Mouse (Mus musculus): ENCODE data around the gene Rxra. TPM values are rescaled to one million over a fixed set of nuclear protein-coding genes. Genes with fewer than 3 reads are reported as not detected.

Rxra gene
- polyA plus RNA-seq, 1 experiment = 107 TPM

GRCm38 (mm10) chr2:27754094-27754493, 77.9 kb downstream of the Rxra start:
- no peaks in the 10 kb centered on the region for H3K36me3 ChIP-seq (ENCODE audit: control insufficient read depth, insufficient read depth, low read length)

GRCm38 (mm10) chr2:27755986-27756641, 79.9 kb downstream of the Rxra start:
- TF ChIP-seq POLR2A (IDR thresholded peaks at IDR 0.05; ENCODE audit: low read depth, low read length) = no peak
- TF ChIP-seq CTCF (conservative IDR thresholded peaks at IDR 0.05; ENCODE audit: insufficient read depth, insufficient read length, low read depth, low read length) = no peak
- peak; percentile 55 for DNase-seq
- no peaks in the 10 kb centered on the region for H3K27me3 ChIP-seq (replicated peaks; ENCODE audit: control insufficient read depth, insufficient read depth, low read length)
- no peak overlapping the region for H3K4me3 ChIP-seq (ENCODE audit: insufficient read depth, low read depth, low read length)
- no peaks in the 10 kb centered on the region; the same call in 1 of the 2 replicates for H3K36me3 ChIP-seq (ENCODE audit: control insufficient read depth, insufficient read depth, low read length)
- H3K27ac ChIP-seq (ENCODE audit: insufficient read depth, low read depth, low read length) = no peak overlapping the region
- peaks cover 40% of the 10 kb centered on the region for H3K4me1 ChIP-seq (ENCODE audit: control insufficient read depth, insufficient read depth, low read length)
- 56% methylated on average over 13 of the region's 13 CpGs for WGBS

More at GRCm38 (mm10) chr2:27754094-27754493, 77.9 kb downstream of the Rxra start:
- 96% methylated on average over 9 of the region's 9 CpGs for WGBS
- Histone ChIP-seq H3K27me3 (replicated peaks; ENCODE audit: control insufficient read depth, insufficient read depth, low read length) (no peaks in the 10 kb centered on the region), H3K4me3 (ENCODE audit: insufficient read depth, low read depth, low read length) (no peak overlapping the region), H3K27ac (ENCODE audit: insufficient read depth, low read depth, low read length) (no peak overlapping the region), H3K4me1 (ENCODE audit: control insufficient read depth, insufficient read depth, low read length) (peaks cover 34% of the 10 kb centered on the region)
- DNase-seq = no peak
- no peak for TF ChIP-seq CTCF (conservative IDR thresholded peaks at IDR 0.05; ENCODE audit: insufficient read depth, insufficient read length, low read depth, low read length)
- no peak for TF ChIP-seq POLR2A (IDR thresholded peaks at IDR 0.05; ENCODE audit: low read depth, low read length)

GRCm38 (mm10) chr2:27758414-27759301, 82.4 kb downstream of the Rxra start:
- H3K4me3 ChIP-seq (ENCODE audit: insufficient read depth, low read depth, low read length) = no peak overlapping the region
- peaks cover 40% of the 10 kb centered on the region for H3K4me1 ChIP-seq (ENCODE audit: control insufficient read depth, insufficient read depth, low read length)
- H3K36me3 ChIP-seq (ENCODE audit: control insufficient read depth, insufficient read depth, low read length) = no peaks in the 10 kb centered on the region; the same call in 1 of the 2 replicates
- 8% methylated on average over 20 of the region's 20 CpGs for WGBS
- H3K27ac ChIP-seq (ENCODE audit: insufficient read depth, low read depth, low read length) = peak overlapping the region; percentile 87
- peak; percentile 99 for DNase-seq
- no peak for TF ChIP-seq CTCF (conservative IDR thresholded peaks at IDR 0.05; ENCODE audit: insufficient read depth, insufficient read length, low read depth, low read length)
- H3K27me3 ChIP-seq (replicated peaks; ENCODE audit: control insufficient read depth, insufficient read depth, low read length) = no peaks in the 10 kb centered on the region

- no peaks in the 10 kb centered on the region; the same call in 1 of the 2 replicates for H3K36me3 ChIP-seq (ENCODE audit: control insufficient read depth, insufficient read depth, low read length)
- no peak overlapping the region; the same call in 1 of the 2 replicates for H3K27ac ChIP-seq (ENCODE audit: insufficient read depth, low read depth, low read length)
These were observed 83.2 kb downstream of the Rxra start for GRCm38 (mm10) chr2:27759431-27759830.

GRCm38 (mm10) chr2:27761260-27761995, 85.2 kb downstream of the Rxra start:
- TF ChIP-seq POLR2A (IDR thresholded peaks at IDR 0.05; ENCODE audit: low read depth, low read length) = no peak
- TF ChIP-seq CTCF (conservative IDR thresholded peaks at IDR 0.05; ENCODE audit: insufficient read depth, insufficient read length, low read depth, low read length) = no peak
- no peak overlapping the region for H3K27ac ChIP-seq (ENCODE audit: insufficient read depth, low read depth, low read length)
- 83% methylated on average over 10 of the region's 10 CpGs for WGBS
- H3K36me3 ChIP-seq (ENCODE audit: control insufficient read depth, insufficient read depth, low read length) = no peaks in the 10 kb centered on the region; the same call in 1 of the 2 replicates
- H3K4me3 ChIP-seq (ENCODE audit: insufficient read depth, low read depth, low read length) = no peak overlapping the region
- no peaks in the 10 kb centered on the region for H3K27me3 ChIP-seq (replicated peaks; ENCODE audit: control insufficient read depth, insufficient read depth, low read length)
- no peak for DNase-seq
- peaks cover 28% of the 10 kb centered on the region for H3K4me1 ChIP-seq (ENCODE audit: control insufficient read depth, insufficient read depth, low read length)

More at GRCm38 (mm10) chr2:27759431-27759830, 83.2 kb downstream of the Rxra start:
- no peak overlapping the region for H3K4me3 ChIP-seq (ENCODE audit: insufficient read depth, low read depth, low read length)
- no peak for TF ChIP-seq POLR2A (IDR thresholded peaks at IDR 0.05; ENCODE audit: low read depth, low read length)
- TF ChIP-seq CTCF (conservative IDR thresholded peaks at IDR 0.05; ENCODE audit: insufficient read depth, insufficient read length, low read depth, low read length) = no peak
- no peak for DNase-seq
- peaks cover 40% of the 10 kb centered on the region for H3K4me1 ChIP-seq (ENCODE audit: control insufficient read depth, insufficient read depth, low read length)
- no peaks in the 10 kb centered on the region for H3K27me3 ChIP-seq (replicated peaks; ENCODE audit: control insufficient read depth, insufficient read depth, low read length)
- 77% methylated on average over 14 of the region's 14 CpGs for WGBS

- Histone ChIP-seq H3K36me3 (ENCODE audit: control insufficient read depth, insufficient read depth, low read length) (no peaks in the 10 kb centered on the region; the same call in 1 of the 2 replicates), H3K4me3 (ENCODE audit: insufficient read depth, low read depth, low read length) (no peak overlapping the region), H3K27me3 (replicated peaks; ENCODE audit: control insufficient read depth, insufficient read depth, low read length) (no peaks in the 10 kb centered on the region), H3K4me1 (ENCODE audit: control insufficient read depth, insufficient read depth, low read length) (peaks cover 25% of the 10 kb centered on the region), H3K27ac (ENCODE audit: insufficient read depth, low read depth, low read length) (no peak overlapping the region)
- 88% methylated on average over 9 of the region's 9 CpGs for WGBS
- TF ChIP-seq CTCF (conservative IDR thresholded peaks at IDR 0.05; ENCODE audit: insufficient read depth, insufficient read length, low read depth, low read length) (no peak), POLR2A (IDR thresholded peaks at IDR 0.05; ENCODE audit: low read depth, low read length) (no peak)
- DNase-seq = no peak
These were observed 85.7 kb downstream of the Rxra start for GRCm38 (mm10) chr2:27761996-27762340.

All from kidney, adult 2 months (tissue).